Mouse (Mus musculus) lung, postnatal 0 days (tissue): ENCODE data around the gene Rps6ka5.

Experiments
- CTCF ChIP-seq: IDR thresholded peaks from 2 replicates; pipeline ENCODE4 v1.5.1; 2016; ENCODE audit warnings: antibody characterized with exemption, mild to moderate bottlenecking
- EP300 ChIP-seq: IDR thresholded peaks from 2 replicates; pipeline ENCODE4 v1.6.1; 2016; ENCODE audit warnings: antibody characterized with exemption, mild to moderate bottlenecking, control low read depth

- no peak for TF ChIP-seq EP300
- TF ChIP-seq CTCF: no peak
These were observed 211.3 kb downstream of the Rps6ka5 start for GRCm38 (mm10) chr12:100515493-100515892.
